8 mouse cellular contexts compared by ENCODE assay signal in the genomic region with DNA sequence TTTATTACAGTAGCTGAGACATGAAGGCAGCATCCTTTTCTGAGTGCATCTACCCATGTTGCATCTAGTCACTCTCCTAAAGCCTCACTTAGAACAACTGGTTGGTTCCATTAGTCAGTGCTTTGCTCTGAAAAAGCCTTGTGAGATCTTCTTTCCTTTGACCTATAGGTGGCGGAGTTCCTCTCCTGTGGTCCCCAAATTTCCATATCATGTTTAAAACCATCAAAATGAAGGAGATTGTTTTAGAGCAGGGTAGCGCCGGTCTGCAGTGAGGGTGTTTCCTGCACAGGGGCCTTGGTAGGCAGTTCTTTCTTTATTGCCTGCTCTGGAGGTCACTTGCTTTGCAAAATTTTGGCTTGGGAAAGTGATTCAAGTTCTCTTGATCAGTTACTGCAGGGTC. TPM values are rescaled to one million over a fixed set of nuclear protein-coding genes. Genes with fewer than 3 reads are reported as not detected.
DNase-seq lines count a peak whose midpoint lies in the region; ATAC-seq lines count a peak whose summit lies in the region.

No protein-coding gene starts in this region.

- WGBS in midbrain, embryonic 11.5 days = 53% methylated on average over 3 of the region's 3 CpGs
- 50% methylated on average over 3 of the region's 3 CpGs for WGBS in midbrain, embryonic 16.5 days

- no peaks in the 10 kb centered on the region for H3K36me3 ChIP-seq in midbrain, embryonic 11.5 days (ENCODE audit: control insufficient read depth, insufficient read depth, low read length)
- H3K36me3 ChIP-seq in midbrain, embryonic 16.5 days (ENCODE audit: control insufficient read depth, insufficient read depth, low read length) = no peaks in the 10 kb centered on the region; the same call in 1 of the 2 replicates

- no peaks in the 10 kb centered on the region for H3K27me3 ChIP-seq in midbrain, embryonic 11.5 days (ENCODE audit: control insufficient read depth, insufficient read depth, low read length)
- no peaks in the 10 kb centered on the region for H3K27me3 ChIP-seq in midbrain, embryonic 16.5 days (ENCODE audit: control insufficient read depth, insufficient read depth, low read depth, low read length)

- no peak overlapping the region for H3K9ac ChIP-seq in midbrain, embryonic 11.5 days (ENCODE audit: low read length)
- H3K9ac ChIP-seq in midbrain, embryonic 16.5 days (ENCODE audit: low read depth, low read length) = no peak overlapping the region

- H3K4me1 ChIP-seq in midbrain, embryonic 11.5 days (ENCODE audit: control insufficient read depth, insufficient read depth, low read length) = no peaks in the 10 kb centered on the region
- H3K4me1 ChIP-seq in midbrain, embryonic 16.5 days (ENCODE audit: control insufficient read depth, insufficient read depth, low read length) = no peaks in the 10 kb centered on the region

- H3K27ac ChIP-seq in midbrain, embryonic 11.5 days (ENCODE audit: low read depth, low read length) = no peak overlapping the region
- no peak overlapping the region for H3K27ac ChIP-seq in midbrain, embryonic 16.5 days (ENCODE audit: low read length)

- peak; percentile 24 for DNase-seq in gastrocnemius, adult 18-20 months (ENCODE audit: low spot score)
- DNase-seq in gastrocnemius, postnatal 25 days = no peak
- DNase-seq in midbrain, embryonic 11.5 days (ENCODE audit: low spot score, missing footprints) = peak; percentile 86
- peak; percentile 39 for DNase-seq in brain, adult 2 months (ENCODE audit: low read depth, low spot score)
- DNase-seq in ovary, postnatal 10 days (ENCODE audit: low spot score) = no peak
- DNase-seq in kidney, adult 8-10 months = no peak

- no peak overlapping the region for H3K4me3 ChIP-seq in midbrain, embryonic 11.5 days (ENCODE audit: low read depth, low read length)
- H3K4me3 ChIP-seq in midbrain, embryonic 16.5 days (ENCODE audit: low read depth, low read length) = no peak overlapping the region

- H3K4me2 ChIP-seq in midbrain, embryonic 11.5 days = no peak overlapping the region
- no peak overlapping the region for H3K4me2 ChIP-seq in midbrain, embryonic 16.5 days (ENCODE audit: low read length)

- no peaks in the 10 kb centered on the region for H3K9me3 ChIP-seq in midbrain, embryonic 11.5 days (ENCODE audit: control insufficient read depth, low read length)
- H3K9me3 ChIP-seq in midbrain, embryonic 16.5 days (replicated peaks; ENCODE audit: control insufficient read depth, low read length, poor library complexity, severe bottlenecking) = no peaks in the 10 kb centered on the region

- no peak for ATAC-seq in midbrain, embryonic 11.5 days (ENCODE audit: low FRiP score)
- no peak for ATAC-seq in midbrain, embryonic 16.5 days
- ATAC-seq in monocyte, adult 5-6 weeks (replicated peaks; ENCODE audit: insufficient number of reproducible peaks, low FRiP score, low TSS enrichment, poor library complexity, severe bottlenecking) = peak; percentile 40; the same call in 1 of the 2 replicates

RNA-seq across cellular contexts. Expression of a gene that starts 11.8 kb away (rescaled TPM):
- under 1 TPM in 1 of 2 experiments, not detected in 1; 0.23 TPM for total RNA-seq in gastrocnemius, adult 18-20 months (2021)
- total RNA-seq in gastrocnemius, postnatal 25 days (2021) = under 1 TPM; 0.35 to 0.43 TPM
- polyA plus RNA-seq in midbrain, embryonic 11.5 days (2014; fragmentation: Nextera tagmentation; extraction: Ambion mirVana) = 1.1 and 2.5 TPM in 2 replicates
- 2.3 and 4.0 TPM in 2 replicates for polyA plus RNA-seq in midbrain, embryonic 16.5 days (2015; fragmentation: Nextera tagmentation; extraction: Ambion mirVana)
- total RNA-seq in monocyte, adult 5-6 weeks (2017) = 2.9 TPM in 1 of 3 replicates, not detected in the others

RNA-seq across cellular contexts. Expression of a gene that starts 12.0 kb away (rescaled TPM):
- total RNA-seq in gastrocnemius, adult 18-20 months (2021) = under 1 TPM; 0.50 to 0.57 TPM
- total RNA-seq in gastrocnemius, postnatal 25 days (2021) = under 1 TPM; 0.43 to 0.51 TPM
- 6.8 and 8.3 TPM in 2 replicates for polyA plus RNA-seq in midbrain, embryonic 11.5 days (2014; fragmentation: Nextera tagmentation; extraction: Ambion mirVana)
- polyA plus RNA-seq in midbrain, embryonic 16.5 days (2015; fragmentation: Nextera tagmentation; extraction: Ambion mirVana) = 4.1 and 4.8 TPM in 2 replicates
- 1.4 to 4.5 TPM (median 1.9 TPM) in 3 replicates for total RNA-seq in monocyte, adult 5-6 weeks (2017)

RNA-seq across cellular contexts. Expression of a gene that starts 23.8 kb away (rescaled TPM):
- total RNA-seq in gastrocnemius, adult 18-20 months (2021) = 10 to 100 TPM in 1 of 2 experiments, 1 to 10 TPM in 1; 5.7 to 10.1 TPM
- total RNA-seq in gastrocnemius, postnatal 25 days (2021) = 1 to 10 TPM; 7.4 to 8.9 TPM
- polyA plus RNA-seq in midbrain, embryonic 11.5 days (2014; fragmentation: Nextera tagmentation; extraction: Ambion mirVana) = 0.86 and 0.91 TPM in 2 replicates
- polyA plus RNA-seq in midbrain, embryonic 16.5 days (2015; fragmentation: Nextera tagmentation; extraction: Ambion mirVana) = 0.44 and 0.55 TPM in 2 replicates
- 0.10 to 0.19 TPM in 2 of 3 replicates, not detected in the other for total RNA-seq in monocyte, adult 5-6 weeks (2017)

Comparison
In these comparisons a context has a peak if more than half of its experiments do, and no peak if none do; other contexts are left out.
1. DNase-seq: peak in gastrocnemius, adult 18-20 months (single experiment), midbrain, embryonic 11.5 days (single experiment) and brain, adult 2 months (single experiment); none in gastrocnemius, postnatal 25 days (single experiment), ovary, postnatal 10 days (single experiment) and kidney, adult 8-10 months (0 of 2).